Mouse (Mus musculus) ES-Bruce4 (cell line): ENCODE results near the gene Cep170. TPM values are rescaled to one million over a fixed set of nuclear protein-coding genes. Genes with fewer than 3 reads are reported as not detected.
A peak's percentile ranks its signal among the peaks of the same experiment; 100 is the strongest.

Experiments used
- H3K27ac ChIP-seq: 2 replicates; pipeline ENCODE4 v1.5.1; 2012; ENCODE audit warnings: low read length, inconsistent platforms; ENCODE audit not compliant: insufficient read depth
- H3K27me3 ChIP-seq: 2 replicates; pipeline ENCODE4 v1.6.1; 2012; ENCODE audit warnings: mild to moderate bottlenecking, low read length, inconsistent platforms; ENCODE audit not compliant: control insufficient read depth, poor library complexity, insufficient read depth, severe bottlenecking
- H3K36me3 ChIP-seq: 2 replicates; pipeline ENCODE4 v1.6.1; 2012; ENCODE audit warnings: inconsistent platforms, mild to moderate bottlenecking, low read length, moderate library complexity; ENCODE audit not compliant: control insufficient read depth, poor library complexity, insufficient read depth, severe bottlenecking
- H3K4me1 ChIP-seq: one replicate; pipeline ENCODE4 v1.8.1; 2011; ENCODE audit warnings: low read length; ENCODE audit not compliant: control insufficient read depth, insufficient read depth
- H3K4me3 ChIP-seq: 2 replicates; pipeline ENCODE4 v1.5.1; 2011; ENCODE audit warnings: low read depth, mild to moderate bottlenecking, low read length
- H3K9ac ChIP-seq: 2 replicates; pipeline ENCODE4 v1.6.1; 2012; ENCODE audit warnings: low read depth, mild to moderate bottlenecking, inconsistent platforms; ENCODE audit not compliant: poor library complexity, severe bottlenecking
- H3K9me3 ChIP-seq: replicated peaks from 2 replicates; pipeline ENCODE4 v1.6.1; 2012; ENCODE audit warnings: mild to moderate bottlenecking, low read length, inconsistent platforms; ENCODE audit not compliant: control insufficient read depth, poor library complexity, insufficient read depth, severe bottlenecking
- CTCF ChIP-seq: IDR thresholded peaks from one replicate; pipeline ENCODE4 v1.8.1; 2011; ENCODE audit warnings: low read depth, low read length
- EP300 ChIP-seq: IDR thresholded peaks from 2 replicates; pipeline ENCODE4 v1.6.1; 2011; ENCODE audit warnings: low read depth, low read length; ENCODE audit not compliant: insufficient read depth
- POLR2A ChIP-seq: IDR thresholded peaks from one replicate; pipeline ENCODE4 v1.8.1; 2011; ENCODE audit warnings: low read length; ENCODE audit not compliant: insufficient read depth
- polyA plus RNA-seq: library from polyadenylated mRNA; stranded (reverse); fragments of >200 nt; gene quantifications from 2 replicates; pipeline ENCODE4 v1.2.4, GENCODE M21; 2011; ENCODE audit warnings: low read depth; ENCODE audit not compliant: missing spikeins, insufficient read depth, insufficient read length

The Cep170 gene
- polyA plus RNA-seq: 19.7 and 24.5 TPM in 2 replicates

DNA sequence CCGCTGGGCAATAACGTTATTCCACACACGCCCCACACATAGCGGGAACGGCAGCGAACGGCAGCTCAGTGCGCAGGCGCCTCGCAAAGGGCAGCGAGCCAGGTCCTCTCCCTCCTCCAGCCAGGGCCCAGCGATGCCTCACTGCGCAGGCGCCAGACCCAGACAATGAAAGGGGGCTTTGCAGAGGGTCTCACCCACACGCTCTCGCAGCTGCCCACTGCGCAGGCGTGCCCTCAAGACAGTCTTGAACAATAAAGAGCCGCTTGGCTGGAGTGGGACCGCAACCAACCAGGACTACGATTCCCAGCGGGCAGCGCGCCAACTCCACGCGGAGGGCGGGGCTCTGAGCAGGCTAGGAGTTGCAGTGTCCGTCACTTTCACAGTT, at the start of gene Cep170:
Cep170 (minus strand) TSS at position 32 of the 385 bp plus-strand sequence.
- TF ChIP-seq EP300 (no peak), POLR2A (no peak), CTCF (no peak)
- Histone ChIP-seq H3K9ac (peak within 1 kb of the TSS; percentile 59), H3K27me3 (no peaks in the 10 kb centered on the region), H3K27ac (peak within 1 kb of the TSS; percentile 32; the same call in 1 of the 2 replicates), H3K4me1 (no peaks in the 10 kb centered on the region), H3K9me3 (no peaks in the 10 kb centered on the region), H3K36me3 (no peaks in the 10 kb centered on the region), H3K4me3 (peak within 1 kb of the TSS; percentile 83)

DNA sequence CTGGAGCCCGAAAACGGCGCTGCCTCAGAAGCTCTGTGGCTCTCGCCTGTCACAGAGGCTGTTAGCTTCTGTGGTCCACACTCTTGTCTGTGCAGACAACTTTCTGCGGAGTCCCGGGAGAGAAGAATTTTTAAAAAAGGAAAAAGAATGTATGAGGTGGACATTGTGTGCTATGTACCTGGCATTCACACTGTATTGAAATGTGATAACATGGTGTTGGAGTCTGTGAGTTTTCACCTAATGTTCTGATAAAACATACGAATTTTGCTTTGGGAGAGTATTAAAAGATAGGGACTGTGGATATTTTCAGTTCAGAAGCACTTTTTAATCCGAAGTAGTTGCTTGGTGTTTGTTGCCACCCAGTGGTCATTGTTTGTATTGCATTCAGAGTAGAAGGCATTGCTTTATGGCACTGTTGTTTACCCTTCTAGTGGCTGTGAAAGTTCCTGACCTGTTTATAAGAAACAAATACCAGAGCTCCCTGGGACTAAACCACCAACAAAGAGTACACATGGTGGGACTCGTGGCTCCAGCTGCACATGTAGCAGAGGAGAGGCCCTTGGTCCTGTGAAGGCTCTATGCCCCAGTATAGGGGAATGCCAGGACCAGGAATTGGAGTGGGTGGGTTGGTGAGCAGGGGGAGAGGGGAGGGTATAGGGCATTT, 48.2 kb upstream of the Cep170 start:
- H3K36me3 ChIP-seq: no peaks in the 10 kb centered on the region
- H3K4me3 ChIP-seq: no peak overlapping the region
- TF ChIP-seq POLR2A (no peak), EP300 (no peak), CTCF (no peak)
- no peaks in the 10 kb centered on the region for H3K27me3 ChIP-seq
- no peaks in the 10 kb centered on the region; the same call in 1 of the 2 replicates for H3K9me3 ChIP-seq
- H3K27ac ChIP-seq: no peak overlapping the region
- H3K9ac ChIP-seq: no peak overlapping the region
- no peaks in the 10 kb centered on the region for H3K4me1 ChIP-seq

GRCm38 (mm10) chr1:176852813-176853590, 39.1 kb upstream of the Cep170 start:
- Histone ChIP-seq H3K4me3 (no peak overlapping the region), H3K27me3 (no peaks in the 10 kb centered on the region), H3K27ac (no peak overlapping the region), H3K36me3 (no peaks in the 10 kb centered on the region), H3K9me3 (no peaks in the 10 kb centered on the region), H3K9ac (no peak overlapping the region), H3K4me1 (no peaks in the 10 kb centered on the region)
- TF ChIP-seq EP300 (no peak), CTCF (no peak), POLR2A (no peak)

DNA sequence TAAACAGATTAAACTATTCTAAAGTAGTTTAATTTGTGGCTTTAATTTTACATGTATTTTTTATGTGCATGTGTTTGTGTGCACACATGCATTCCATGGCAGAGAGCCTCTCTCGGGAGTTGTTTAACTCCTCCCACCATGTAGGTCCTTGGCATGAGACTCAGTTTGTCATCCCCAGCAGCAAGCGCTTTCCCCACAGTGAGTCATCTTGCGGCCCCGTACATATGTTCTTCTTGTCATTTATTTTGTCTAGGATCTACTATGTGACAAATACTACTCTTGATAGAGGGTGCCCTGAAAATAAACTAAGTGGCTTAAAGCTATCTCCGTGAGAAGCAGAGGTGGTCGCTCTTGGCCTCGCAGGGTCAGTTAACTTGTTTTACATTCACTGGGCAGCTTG, 37.5 kb upstream of the Cep170 start:
- TF ChIP-seq CTCF (no peak), POLR2A (no peak), EP300 (no peak)
- Histone ChIP-seq H3K9me3 (peaks cover 5% of the 10 kb centered on the region; the same call in 1 of the 2 replicates), H3K9ac (no peak overlapping the region), H3K4me3 (no peak overlapping the region), H3K27me3 (no peaks in the 10 kb centered on the region), H3K27ac (no peak overlapping the region), H3K4me1 (no peaks in the 10 kb centered on the region), H3K36me3 (no peaks in the 10 kb centered on the region)

- peaks cover 5% of the 10 kb centered on the region; the same call in 1 of the 2 replicates for H3K9me3 ChIP-seq
Observed at GRCm38 (mm10) chr1:176849377-176849776, 35.5 kb upstream of the Cep170 start.

More at GRCm38 (mm10) chr1:176849377-176849776, 35.5 kb upstream of the Cep170 start:
- Histone ChIP-seq H3K36me3 (no peaks in the 10 kb centered on the region), H3K4me3 (no peak overlapping the region), H3K27ac (no peak overlapping the region), H3K27me3 (no peaks in the 10 kb centered on the region), H3K9ac (no peak overlapping the region), H3K4me1 (no peaks in the 10 kb centered on the region)
- TF ChIP-seq CTCF: no peak
- TF ChIP-seq EP300: no peak
- TF ChIP-seq POLR2A: no peak
